Mouse (Mus musculus) cerebellum, adult 2 months (tissue): ENCODE data around the gene Mucl1. TPM values are rescaled to one million over a fixed set of nuclear protein-coding genes. Genes with fewer than 3 reads are reported as not detected.
"Not testable (repeated sequence)": the region's sequence is repeated elsewhere in the genome, so short reads cannot be mapped to it uniquely, and the experiment has no call there.

Experiments
- DNase-seq, 2 experiments: peaks; one replicate each; pipeline ENCODE4 v3.0.0; 2021
- H3K27ac ChIP-seq: fragments of 200-500 bp; 2 replicates; pipeline ENCODE4 v1.5.1; 2012; ENCODE audit warnings: low read length, control low read depth, inconsistent platforms; ENCODE audit not compliant: insufficient read depth
- H3K27me3 ChIP-seq: fragments of 200-500 bp; 2 replicates; pipeline ENCODE4 v1.6.1; 2012; ENCODE audit warnings: inconsistent platforms, mild to moderate bottlenecking, low read length, moderate library complexity; ENCODE audit not compliant: control insufficient read depth, insufficient read depth
- H3K4me1 ChIP-seq: fragments of 200-500 bp; 2 replicates; pipeline ENCODE4 v1.6.1; 2011; ENCODE audit warnings: low read length; ENCODE audit not compliant: control insufficient read depth, insufficient read depth
- H3K4me3 ChIP-seq: fragments of 200-500 bp; replicated peaks from 2 replicates; pipeline ENCODE3; 2011; ENCODE audit warnings: mild to moderate bottlenecking, low read depth, low read length, control low read depth; ENCODE audit not compliant: insufficient read depth
- CTCF ChIP-seq: fragments of 200-500 bp; IDR thresholded peaks from 2 replicates; pipeline ENCODE4 v1.5.1; 2011; ENCODE audit warnings: low read depth, mild to moderate bottlenecking, control low read depth, low read length, moderate library complexity, borderline replicate concordance; ENCODE audit not compliant: insufficient read depth
- POLR2A ChIP-seq: fragments of 200-500 bp; IDR thresholded peaks from 2 replicates; pipeline ENCODE4 v1.6.1; 2011; ENCODE audit warnings: low read length, control low read depth, borderline replicate concordance; ENCODE audit not compliant: insufficient read depth
- WGBS: fragments of 180-500 bp; shearing (Covaris S2); methylation state at CpG from one replicate; pipeline ENCODE4 v1.1.7; 2018; 5-methylcytosine and 5-hydroxymethylcytosine counted together
- polyA plus RNA-seq: library from polyadenylated mRNA; depleted of rRNA; stranded (reverse); fragments of >200 nt; gene quantifications from 2 replicates; pipeline ENCODE4 v1.2.3, GENCODE M21; 2012; rRNA removed

The Mucl1 gene
- polyA plus RNA-seq, result not detected in 2 replicates

DNA sequence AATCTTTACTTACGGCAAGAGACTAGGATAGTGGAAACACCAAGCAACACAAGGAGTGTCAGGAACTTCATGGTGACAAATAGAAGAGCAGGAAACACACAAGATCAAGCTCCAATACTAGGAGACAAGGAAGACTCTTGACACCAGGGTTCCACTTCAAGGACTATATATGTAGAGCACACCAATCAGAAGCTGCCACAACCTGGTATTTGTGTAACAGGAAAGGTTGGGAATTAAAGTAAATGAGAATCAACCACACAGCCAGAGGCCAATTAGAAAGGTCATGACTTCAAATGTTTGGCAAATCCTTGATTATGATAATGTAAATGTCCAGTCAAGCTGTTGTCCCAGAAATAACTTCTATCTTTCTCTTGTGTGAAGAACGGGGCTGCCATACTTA is at the start of gene Mucl1:
Gene Mucl1, minus strand, starts transcription at position 101 of the 400 bp plus-strand sequence.
- 79% methylated on average over 2 of the region's 2 CpGs for WGBS

DNA sequence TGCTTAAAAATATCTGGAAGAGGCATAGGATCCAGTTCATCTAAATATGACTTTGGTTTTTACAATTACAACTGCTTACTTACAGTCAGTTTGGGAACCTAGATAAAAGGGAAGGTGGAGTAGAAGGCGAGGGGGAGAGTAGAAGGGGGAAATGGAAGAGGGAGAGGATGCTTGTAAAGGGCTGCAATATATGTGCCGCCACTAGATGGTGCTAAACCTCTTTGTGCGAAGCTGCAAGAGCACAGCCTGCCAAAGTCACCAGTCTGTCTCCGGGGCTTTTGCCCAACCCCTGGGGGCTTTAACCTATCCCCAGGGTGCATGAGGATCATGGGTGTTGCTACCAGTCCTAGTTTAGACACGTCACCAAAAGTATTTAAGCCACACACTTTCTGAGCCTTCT is 11.6 kb upstream of the Mucl1 start:
- peak; percentile 1 to 7 for DNase-seq
- H3K4me1 ChIP-seq, H3K27ac ChIP-seq, H3K27me3 ChIP-seq, H3K4me3 ChIP-seq: not testable (repeated sequence)
- WGBS, result 4% methylated on average over 5 of the region's 5 CpGs
- peak; percentile 54 for TF ChIP-seq CTCF

More for the DNA sequence above, at the start of gene Mucl1:
- TF ChIP-seq CTCF (no peak), POLR2A (no peak)
- Histone ChIP-seq H3K27me3 (no peaks in the 10 kb centered on the region), H3K4me1 (no peaks in the 10 kb centered on the region), H3K27ac (no peak within 1 kb of the TSS), H3K4me3 (no peak within 1 kb of the TSS)
- DNase-seq, result no peak

DNA sequence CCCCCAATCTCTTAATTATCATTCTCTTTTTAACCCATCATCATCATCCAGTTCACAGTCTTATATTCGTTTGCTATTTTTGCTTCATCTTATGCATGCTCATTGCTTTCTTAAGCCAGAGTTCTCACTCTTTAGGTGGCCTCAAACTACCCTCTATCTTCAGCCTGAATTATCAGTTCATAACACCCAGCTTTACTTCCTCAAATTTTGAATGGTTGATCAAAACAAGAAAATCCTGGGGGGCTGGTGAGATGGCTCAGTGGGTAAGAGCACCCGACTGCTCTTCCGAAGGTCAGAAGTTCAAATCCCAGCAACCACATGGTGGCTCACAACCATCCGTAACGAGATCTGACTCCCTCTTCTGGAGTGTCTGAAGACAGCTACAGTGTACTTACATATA is 38.4 kb downstream of the Mucl1 start:
- not testable (repeated sequence) for H3K27ac ChIP-seq, DNase-seq
- 82% methylated on average over 5 of the region's 5 CpGs for WGBS

More for the DNA sequence above, 38.4 kb downstream of the Mucl1 start:
- not testable (repeated sequence) for H3K27me3 ChIP-seq, H3K4me1 ChIP-seq, H3K4me3 ChIP-seq

Other genes starting within 250 kb of the Mucl1 start
- 28.3 and 30.0 TPM in 2 replicates for gene Ppp1r1a, start 217.5 kb downstream of the Mucl1 start, polyA plus RNA-seq
- 0.40 TPM in 1 of 2 replicates, not detected in the other for gene Glycam1, start 190.4 kb downstream of the Mucl1 start, polyA plus RNA-seq
- gene Mucl2, start 143.8 kb upstream of the Mucl1 start, polyA plus RNA-seq, result not detected in 2 replicates